Mouse (Mus musculus) testis, adult 2 months (tissue): ENCODE measurements around the gene Rptn.

Experiments used
- CTCF ChIP-seq: fragments of 200-500 bp; IDR thresholded peaks from 2 replicates; pipeline ENCODE4 v1.5.1; 2012; ENCODE audit warnings: low read depth, mild to moderate bottlenecking, inconsistent platforms, low read length, moderate library complexity; ENCODE audit not compliant: control insufficient read depth, insufficient read depth, insufficient replicate concordance
- POLR2A ChIP-seq: fragments of 200-500 bp; IDR thresholded peaks from 2 replicates; pipeline ENCODE4 v1.6.1; 2012; ENCODE audit warnings: low read depth, mild to moderate bottlenecking, inconsistent platforms, low read length, moderate library complexity; ENCODE audit not compliant: control insufficient read depth

DNA sequence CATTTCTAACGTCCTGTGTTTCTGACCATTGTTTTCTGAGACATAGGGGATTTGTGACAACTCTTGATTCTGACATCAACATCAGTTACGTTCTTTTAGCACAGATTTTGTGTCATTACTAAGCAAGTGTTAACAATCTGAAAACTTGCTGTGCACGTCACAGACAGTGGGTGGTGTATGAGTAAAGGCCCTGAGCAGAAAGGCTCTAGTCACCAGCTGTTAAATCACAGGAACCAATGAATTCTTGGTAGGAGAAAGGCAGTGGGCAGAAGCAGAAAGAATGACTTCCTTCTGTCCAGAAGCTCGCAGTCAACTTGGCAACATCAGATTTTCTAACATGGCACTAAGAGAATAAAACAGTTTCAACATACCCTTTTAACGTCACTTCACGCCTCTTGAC is 20.1 kb upstream of the Rptn start:
- no peak for TF ChIP-seq POLR2A
- no peak for TF ChIP-seq CTCF
